Mouse (Mus musculus): ENCODE results near the gene Cysrt1.

Gene Cysrt1

GRCm38 (mm10) chr2:25242101-25242506 is at the start of gene Cysrt1, which contains the start of gene Rnf208:
Gene Cysrt1 (minus strand): TSS chr2:25242452.
Gene Rnf208 (plus strand): TSS chr2:25242255.
- DNase-seq (ENCODE audit: low read depth, low spot score): peak; percentile 8

- no peak for DNase-seq (ENCODE audit: low read depth, low spot score)
Measured at GRCm38 (mm10) chr2:25291184-25292053, 49.2 kb upstream of the Cysrt1 start.

- no peak for DNase-seq (ENCODE audit: low read depth, low spot score)
Measured at GRCm38 (mm10) chr2:25290816-25291130, 48.5 kb upstream of the Cysrt1 start.

GRCm38 (mm10) chr2:25290101-25290815 is 48.0 kb upstream of the Cysrt1 start:
- DNase-seq (ENCODE audit: low read depth, low spot score): no peak

- DNase-seq (ENCODE audit: low read depth, low spot score): no peak
Measured at GRCm38 (mm10) chr2:25289651-25290050, 47.4 kb upstream of the Cysrt1 start, which contains the start of gene Lrrc26. Gene Lrrc26 (plus strand): TSS chr2:25289915.

- DNase-seq (ENCODE audit: low read depth, low spot score): no peak
Measured at GRCm38 (mm10) chr2:25288734-25289345, 46.6 kb upstream of the Cysrt1 start.

- no peak for DNase-seq (ENCODE audit: low read depth, low spot score)
Measured at GRCm38 (mm10) chr2:25287927-25288649, 45.8 kb upstream of the Cysrt1 start, which contains the start of gene Tmem210. Gene Tmem210 (plus strand): TSS chr2:25288145.

GRCm38 (mm10) chr2:25286837-25287636 is 44.8 kb upstream of the Cysrt1 start:
- no peak for DNase-seq (ENCODE audit: low read depth, low spot score)

GRCm38 (mm10) chr2:25286314-25286713 is 44.1 kb upstream of the Cysrt1 start:
- DNase-seq (ENCODE audit: low read depth, low spot score): no peak

- DNase-seq (ENCODE audit: low read depth, low spot score): no peak
Measured at GRCm38 (mm10) chr2:25285551-25285950, 43.3 kb upstream of the Cysrt1 start.

GRCm38 (mm10) chr2:25278928-25279882 is 37.0 kb upstream of the Cysrt1 start:
- peak; percentile 84 for DNase-seq (ENCODE audit: low read depth, low spot score)

GRCm38 (mm10) chr2:25273010-25273409 is 30.8 kb upstream of the Cysrt1 start:
- DNase-seq (ENCODE audit: low read depth, low spot score): no peak

GRCm38 (mm10) chr2:25272515-25272914 is 30.3 kb upstream of the Cysrt1 start:
- no peak for DNase-seq (ENCODE audit: low read depth, low spot score)

- DNase-seq (ENCODE audit: low read depth, low spot score): peak; percentile 98
Measured at GRCm38 (mm10) chr2:25271827-25272511, 29.7 kb upstream of the Cysrt1 start, which contains the start of the genes Ssna1 and Anapc2. Gene Ssna1 (minus strand): TSS chr2:25272438. Gene Anapc2 (plus strand): TSS chr2:25272478.

- DNase-seq (ENCODE audit: low read depth, low spot score): no peak
Measured at GRCm38 (mm10) chr2:25267746-25268309, 25.6 kb upstream of the Cysrt1 start.

- no peak for DNase-seq (ENCODE audit: low read depth, low spot score)
Measured at GRCm38 (mm10) chr2:25267241-25267640, 25.0 kb upstream of the Cysrt1 start.

GRCm38 (mm10) chr2:25266720-25267119 is 24.5 kb upstream of the Cysrt1 start:
- DNase-seq (ENCODE audit: low read depth, low spot score): no peak

- peak; percentile 51 for DNase-seq (ENCODE audit: low read depth, low spot score)
Measured at GRCm38 (mm10) chr2:25265897-25266656, 23.8 kb upstream of the Cysrt1 start.
